Mouse (Mus musculus): Measurements from ENCODE around the gene Cntnap2. TPM values are rescaled to one million over a fixed set of nuclear protein-coding genes. Genes with fewer than 3 reads are reported as not detected.

The Cntnap2 gene
- total and polyA plus RNA-seq, 2 experiments = not detected

GRCm38 (mm10) chr6:47269455-47269854 lies 2210.3 kb downstream of the Cntnap2 start:
- H3K36me3 ChIP-seq (ENCODE audit: control insufficient read depth, insufficient read depth, low read length) = no peaks in the 10 kb centered on the region
- no peaks in the 10 kb centered on the region for H3K79me2 ChIP-seq (ENCODE audit: control insufficient read depth, insufficient read depth, low read length)
- no peak for DNase-seq (ENCODE audit: extremely low read depth, low read depth, low spot score)
- H3K9ac ChIP-seq (ENCODE audit: low read depth, low read length) = no peak overlapping the region
- H3K4me1 ChIP-seq (ENCODE audit: control insufficient read depth, insufficient read depth, low read length) = no peaks in the 10 kb centered on the region
- no peak overlapping the region for H3K27ac ChIP-seq (replicated peaks; ENCODE audit: insufficient read depth, low read depth, low read length)
- no peak for TF ChIP-seq POLR2A (IDR thresholded peaks at IDR 0.05; ENCODE audit: extremely low read depth, insufficient read depth, low read length)
- TF ChIP-seq CTCF (IDR thresholded peaks at IDR 0.05; ENCODE audit: low read depth, low read length) = no peak
- H3K4me3 ChIP-seq (ENCODE audit: insufficient read depth, low read depth, low read length) = no peak overlapping the region
- WGBS = 73% methylated on average over 3 of the region's 3 CpGs
- H3K27me3 ChIP-seq (ENCODE audit: control insufficient read depth, insufficient read depth, low read length) = no peaks in the 10 kb centered on the region

- no peak for TF ChIP-seq CTCF (IDR thresholded peaks at IDR 0.05; ENCODE audit: low read depth, low read length)
- no peak for TF ChIP-seq POLR2A (IDR thresholded peaks at IDR 0.05; ENCODE audit: extremely low read depth, insufficient read depth, low read length)
- H3K4me1 ChIP-seq (ENCODE audit: control insufficient read depth, insufficient read depth, low read length) = no peaks in the 10 kb centered on the region
- no peaks in the 10 kb centered on the region for H3K36me3 ChIP-seq (ENCODE audit: control insufficient read depth, insufficient read depth, low read length)
- H3K27ac ChIP-seq (replicated peaks; ENCODE audit: insufficient read depth, low read depth, low read length) = no peak overlapping the region
- no peak for DNase-seq (ENCODE audit: extremely low read depth, low read depth, low spot score)
- H3K4me3 ChIP-seq (ENCODE audit: insufficient read depth, low read depth, low read length) = no peak overlapping the region
- H3K27me3 ChIP-seq (ENCODE audit: control insufficient read depth, insufficient read depth, low read length) = no peaks in the 10 kb centered on the region
- no peaks in the 10 kb centered on the region for H3K79me2 ChIP-seq (ENCODE audit: control insufficient read depth, insufficient read depth, low read length)
- WGBS = 83% methylated on average over 3 of the region's 3 CpGs
- no peak overlapping the region for H3K9ac ChIP-seq (ENCODE audit: low read depth, low read length)
Observed at GRCm38 (mm10) chr6:47271576-47271975, 2212.4 kb downstream of the Cntnap2 start.

- no peak overlapping the region for H3K4me3 ChIP-seq (ENCODE audit: insufficient read depth, low read depth, low read length)
- H3K9ac ChIP-seq (ENCODE audit: low read depth, low read length) = no peak overlapping the region
- 87% methylated on average over 8 of the region's 8 CpGs for WGBS
- H3K27ac ChIP-seq (replicated peaks; ENCODE audit: insufficient read depth, low read depth, low read length) = no peak overlapping the region
- H3K36me3 ChIP-seq (ENCODE audit: control insufficient read depth, insufficient read depth, low read length) = no peaks in the 10 kb centered on the region
- H3K4me1 ChIP-seq (ENCODE audit: control insufficient read depth, insufficient read depth, low read length) = no peaks in the 10 kb centered on the region
- H3K27me3 ChIP-seq (ENCODE audit: control insufficient read depth, insufficient read depth, low read length) = no peaks in the 10 kb centered on the region
- H3K79me2 ChIP-seq (ENCODE audit: control insufficient read depth, insufficient read depth, low read length) = no peaks in the 10 kb centered on the region
- no peak for DNase-seq (ENCODE audit: extremely low read depth, low read depth, low spot score)
- TF ChIP-seq POLR2A (IDR thresholded peaks at IDR 0.05; ENCODE audit: extremely low read depth, insufficient read depth, low read length) = no peak
- TF ChIP-seq CTCF (IDR thresholded peaks at IDR 0.05; ENCODE audit: low read depth, low read length) = no peak
Observed at GRCm38 (mm10) chr6:47272606-47273575, 2213.7 kb downstream of the Cntnap2 start.

DNA sequence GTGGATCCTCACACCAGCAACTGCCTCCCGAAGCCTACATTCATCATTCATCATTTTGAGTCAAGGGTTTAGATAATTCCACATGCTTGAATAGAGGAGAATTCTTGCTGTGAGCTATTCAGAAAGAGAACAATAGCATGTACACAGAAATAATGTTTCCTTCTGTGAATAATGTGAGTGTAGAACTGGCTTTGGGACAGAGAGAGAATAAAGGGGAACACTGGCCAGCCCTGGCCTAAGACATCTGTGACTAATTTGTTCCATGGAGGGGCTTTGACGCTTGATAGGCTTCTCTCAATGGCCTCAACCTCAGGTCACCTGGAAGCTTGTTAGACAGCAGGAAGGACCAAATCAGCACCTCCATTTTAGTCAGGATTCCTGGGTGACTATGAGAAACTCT lies 2215.9 kb downstream of the Cntnap2 start:
- no peaks in the 10 kb centered on the region for H3K27me3 ChIP-seq (ENCODE audit: control insufficient read depth, insufficient read depth, low read length)
- H3K36me3 ChIP-seq (ENCODE audit: control insufficient read depth, insufficient read depth, low read length) = no peaks in the 10 kb centered on the region
- no peaks in the 10 kb centered on the region for H3K79me2 ChIP-seq (ENCODE audit: control insufficient read depth, insufficient read depth, low read length)
- no peak overlapping the region for H3K27ac ChIP-seq (replicated peaks; ENCODE audit: insufficient read depth, low read depth, low read length)
- TF ChIP-seq POLR2A (IDR thresholded peaks at IDR 0.05; ENCODE audit: extremely low read depth, insufficient read depth, low read length) (no peak), CTCF (IDR thresholded peaks at IDR 0.05; ENCODE audit: low read depth, low read length) (no peak)
- WGBS = 79% methylated on average over 2 of the region's 2 CpGs
- H3K9ac ChIP-seq (ENCODE audit: low read depth, low read length) = no peak overlapping the region
- H3K4me3 ChIP-seq (ENCODE audit: insufficient read depth, low read depth, low read length) = no peak overlapping the region
- no peaks in the 10 kb centered on the region for H3K4me1 ChIP-seq (ENCODE audit: control insufficient read depth, insufficient read depth, low read length)
- no peak for DNase-seq (ENCODE audit: extremely low read depth, low read depth, low spot score)

DNA sequence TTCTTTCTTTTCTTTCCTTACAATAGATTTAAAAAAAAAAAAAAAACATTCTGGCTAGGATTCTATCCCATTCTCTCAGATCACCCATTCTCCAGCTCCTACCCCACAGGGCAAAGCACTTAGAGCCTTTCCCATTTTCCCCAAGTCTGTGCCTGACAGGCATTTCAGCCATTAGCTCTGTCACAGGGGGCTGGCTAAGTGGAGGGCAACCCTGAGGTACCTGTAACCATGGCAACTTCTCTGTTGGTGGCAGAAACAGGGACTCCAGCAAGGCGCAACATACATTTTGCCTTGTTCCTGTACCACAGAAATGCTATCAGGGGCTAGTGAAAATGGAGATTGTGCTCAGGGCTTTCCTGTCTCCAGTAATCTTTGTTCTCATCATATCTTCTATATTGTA lies 2220.0 kb downstream of the Cntnap2 start:
- Histone ChIP-seq H3K27ac (replicated peaks; ENCODE audit: insufficient read depth, low read depth, low read length) (no peak overlapping the region), H3K4me3 (ENCODE audit: insufficient read depth, low read depth, low read length) (no peak overlapping the region), H3K79me2 (ENCODE audit: control insufficient read depth, insufficient read depth, low read length) (no peaks in the 10 kb centered on the region), H3K4me1 (ENCODE audit: control insufficient read depth, insufficient read depth, low read length) (no peaks in the 10 kb centered on the region), H3K27me3 (ENCODE audit: control insufficient read depth, insufficient read depth, low read length) (no peaks in the 10 kb centered on the region), H3K36me3 (ENCODE audit: control insufficient read depth, insufficient read depth, low read length) (no peaks in the 10 kb centered on the region), H3K9ac (ENCODE audit: low read depth, low read length) (no peak overlapping the region)
- WGBS = 70% methylated on average over 1 of the region's 1 CpGs
- no peak for DNase-seq (ENCODE audit: extremely low read depth, low read depth, low spot score)
- TF ChIP-seq CTCF (IDR thresholded peaks at IDR 0.05; ENCODE audit: low read depth, low read length) (no peak), POLR2A (IDR thresholded peaks at IDR 0.05; ENCODE audit: extremely low read depth, insufficient read depth, low read length) (no peak)

DNA sequence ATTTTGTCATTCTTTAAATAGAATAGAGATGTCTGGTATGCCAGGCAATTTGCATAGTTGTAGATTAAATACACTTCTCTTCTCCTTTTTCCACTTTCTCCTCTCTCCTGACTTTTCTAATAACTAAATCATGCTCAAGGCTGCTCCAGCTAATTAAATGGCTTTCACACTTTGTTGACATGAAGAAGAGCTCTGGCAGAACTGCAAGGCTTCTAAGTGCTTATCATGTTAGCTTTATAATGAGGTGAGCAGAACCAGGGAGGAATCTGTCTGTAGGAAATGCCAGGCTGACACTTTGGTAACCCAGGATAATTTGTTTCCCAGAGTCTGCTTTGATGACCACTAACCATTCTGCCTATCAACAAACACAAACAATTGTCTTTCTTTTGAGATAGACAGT lies 2222.4 kb downstream of the Cntnap2 start:
- Histone ChIP-seq H3K27me3 (ENCODE audit: control insufficient read depth, insufficient read depth, low read length) (no peaks in the 10 kb centered on the region), H3K4me3 (ENCODE audit: insufficient read depth, low read depth, low read length) (no peak overlapping the region), H3K9ac (ENCODE audit: low read depth, low read length) (no peak overlapping the region), H3K27ac (replicated peaks; ENCODE audit: insufficient read depth, low read depth, low read length) (no peak overlapping the region), H3K79me2 (ENCODE audit: control insufficient read depth, insufficient read depth, low read length) (no peaks in the 10 kb centered on the region), H3K36me3 (ENCODE audit: control insufficient read depth, insufficient read depth, low read length) (no peaks in the 10 kb centered on the region), H3K4me1 (ENCODE audit: control insufficient read depth, insufficient read depth, low read length) (no peaks in the 10 kb centered on the region)
- TF ChIP-seq POLR2A (IDR thresholded peaks at IDR 0.05; ENCODE audit: extremely low read depth, insufficient read depth, low read length) (no peak), CTCF (IDR thresholded peaks at IDR 0.05; ENCODE audit: low read depth, low read length) (no peak)
- no peak for DNase-seq (ENCODE audit: extremely low read depth, low read depth, low spot score)

All from liver, adult 2 months (tissue).